In genomic region chr13:76345941-76346340, GRCm38 (mm10) we compare ENCODE assay signal across 17 mouse cellular contexts. TPM values are rescaled to one million over a fixed set of nuclear protein-coding genes. Genes with fewer than 3 reads are reported as not detected.
"Had no signal": no experiment of that assay in that cellular context is flagged by ENCODE, and none has a peak within 500 bp of the region (broad histone marks: within the 10 kb centered on the region; RNA-seq: fewer than 3 reads in every experiment).

No protein-coding gene starts in this region.

RNA-seq across cellular contexts. Expression of gene Fam81b, which starts 41.1 kb away (rescaled TPM):
- total RNA-seq: layer of hippocampus, postnatal 25 days; left cerebral cortex, postnatal 25 days; megakaryocyte progenitor cell, adult 5-6 weeks; megakaryocyte-erythroid progenitor cell, adult 5-6 weeks; midbrain, postnatal 0 days had no signal
- polyA plus RNA-seq: kidney, postnatal 0 days; large intestine, adult 2 months; limb, embryonic 10.5 days; limb, embryonic 13.5 days; liver, embryonic 12.5 days; liver, embryonic 15.5 days; midbrain, embryonic 11.5 days; neural tube, embryonic 11.5 days; small intestine, adult 2 months; spleen, adult 2 months; stomach, embryonic 16.5 days; urinary bladder, adult 2 months had no signal
